Mouse (Mus musculus) G1E-ER4 (cell line): ENCODE data around the gene Gm13102. TPM values are rescaled to one million over a fixed set of nuclear protein-coding genes. Genes with fewer than 3 reads are reported as not detected.
"Not testable (repeated sequence)": the region's sequence is repeated elsewhere in the genome, so short reads cannot be mapped to it uniquely, and the experiment has no call there.

Experiments used
- GATA1 ChIP-seq: IDR thresholded peaks from one replicate; pipeline ENCODE4 v1.8.0; 2012; ENCODE audit warnings: low read length, inconsistent platforms
- polyA plus RNA-seq: library from polyadenylated mRNA; stranded (reverse); fragments of >175 nt; gene quantifications from 2 replicates; pipeline ENCODE4 v1.2.3, GENCODE M21; 2012

Gene Gm13102
- polyA plus RNA-seq: not detected in 2 replicates

GRCm38 (mm10) chr4:144106174-144106573, at the start of gene Gm13102:
Gm13102 (plus strand) TSS chr4:144106474.
- TF ChIP-seq GATA1: not testable (repeated sequence)

GRCm38 (mm10) chr4:144058826-144059225, 47.4 kb upstream of the Gm13102 start, which contains the start of gene Pramel4:
Pramel4 (plus strand) TSS chr4:144059126.
- TF ChIP-seq GATA1: not testable (repeated sequence)

Other genes with a start within 250 kb of the Gm13102 start
- not detected in 2 replicates for gene Pramef6, start 206.1 kb upstream of the Gm13102 start, polyA plus RNA-seq
- not detected in 2 replicates for gene Pramef25, start 155.5 kb upstream of the Gm13102 start, polyA plus RNA-seq
- not detected in 2 replicates for gene Gm13101, start 139.5 kb upstream of the Gm13102 start, polyA plus RNA-seq
- not detected in 2 replicates for gene Pramef17, start 112.1 kb upstream of the Gm13102 start, polyA plus RNA-seq
- gene Pramel4, start 47.3 kb upstream of the Gm13102 start, polyA plus RNA-seq: not detected in 2 replicates
- not detected in 2 replicates for gene Oog3, start 56.2 kb downstream of the Gm13102 start, polyA plus RNA-seq
- not detected in 2 replicates for gene Oog2, start 84.2 kb downstream of the Gm13102 start, polyA plus RNA-seq
- not detected in 2 replicates for gene C87977, start 106.8 kb downstream of the Gm13102 start, polyA plus RNA-seq
- not detected in 2 replicates for gene Pramel5, start 174.0 kb downstream of the Gm13102 start, polyA plus RNA-seq
- not detected in 2 replicates for gene Gm13128, start 223.8 kb downstream of the Gm13102 start, polyA plus RNA-seq